Mouse (Mus musculus): ENCODE measurements around the gene Ndrg2.
"Not testable (repeated sequence)": the region's sequence is repeated elsewhere in the genome, so short reads cannot be mapped to it uniquely, and the experiment has no call there.

The Ndrg2 gene

DNA sequence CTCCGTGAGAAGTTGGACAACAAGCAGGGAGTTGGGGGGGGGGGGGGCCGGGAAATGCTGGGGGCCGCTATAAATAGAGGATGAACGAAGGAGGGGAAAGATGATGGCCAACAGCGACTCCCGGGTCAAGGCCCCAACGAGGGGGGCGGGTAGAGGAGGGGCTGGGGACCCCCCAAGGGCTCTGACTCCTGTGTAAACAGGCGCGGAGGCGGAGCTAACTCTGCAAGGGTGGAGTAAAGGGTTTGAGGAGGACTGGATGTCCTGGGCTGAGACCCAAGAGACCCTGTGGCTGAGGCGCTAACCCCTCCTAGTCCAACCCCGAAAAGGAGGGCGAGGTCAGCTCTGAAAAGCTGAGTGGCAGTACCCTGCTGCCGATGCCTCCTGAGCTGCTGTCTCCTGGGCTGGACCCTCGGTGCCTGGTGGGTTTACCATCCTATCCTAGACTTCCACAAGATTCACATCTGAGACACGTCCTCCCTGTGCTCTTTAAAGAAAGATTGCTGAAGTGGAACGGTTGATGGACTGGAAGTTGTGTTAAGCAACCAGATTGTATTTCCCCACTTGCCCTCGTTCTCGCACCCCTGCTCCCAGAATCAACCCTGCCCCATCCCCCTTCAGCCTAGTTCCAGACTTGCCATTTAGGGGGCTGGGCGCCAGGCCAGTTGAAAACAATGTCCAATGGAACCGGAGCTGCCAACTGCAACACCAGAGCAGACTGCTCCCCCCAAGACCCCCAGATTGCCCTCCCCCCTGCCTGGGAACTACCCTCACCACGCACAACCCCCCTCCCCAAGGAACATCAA lies at the start of gene Ndrg2:
Ndrg2 (minus strand) TSS at position 199 of the 803 bp plus-strand sequence.
- peak; percentile 74 for DNase-seq (ENCODE audit: low read depth, low spot score)

DNA sequence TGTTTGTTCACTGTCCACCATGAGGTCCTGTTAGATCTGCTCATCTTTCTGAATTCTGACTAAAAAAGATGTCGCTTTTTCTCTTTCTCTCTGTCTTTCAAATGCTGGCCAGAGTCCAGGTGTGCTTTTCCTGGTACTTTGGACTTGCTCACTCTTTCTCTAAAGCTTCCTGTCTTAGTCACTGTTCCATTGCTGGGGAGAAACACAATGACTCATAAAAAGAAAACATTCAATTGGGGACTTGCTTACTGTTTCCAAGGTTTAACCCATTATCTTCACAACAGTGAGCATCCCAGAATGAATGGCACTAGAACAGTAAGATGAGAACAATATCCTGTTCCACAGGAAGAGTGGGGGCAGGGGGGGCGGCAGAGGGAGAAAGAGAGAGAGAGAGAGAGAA lies 46.4 kb upstream of the Ndrg2 start:
- DNase-seq (ENCODE audit: low read depth, low spot score), result no peak

DNA sequence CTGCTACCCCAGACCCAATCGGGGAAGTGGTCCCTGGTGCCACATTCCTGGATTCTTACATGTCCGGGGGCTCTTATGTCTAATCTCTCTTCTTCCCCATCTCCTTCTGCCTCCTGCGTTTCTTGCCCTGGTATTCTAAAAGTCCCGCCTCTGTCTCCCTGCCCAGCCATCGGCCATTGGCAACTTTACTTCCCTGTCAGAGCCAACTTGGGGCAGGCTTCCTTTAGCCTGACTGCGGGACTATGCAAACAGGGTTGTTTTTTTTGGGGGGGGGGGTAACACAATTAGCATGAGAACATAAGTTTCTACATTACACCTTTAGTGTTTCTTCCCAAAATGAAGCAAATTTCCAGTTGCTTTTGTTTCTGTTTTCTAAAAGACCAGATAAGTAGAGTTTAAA lies 29.4 kb upstream of the Ndrg2 start:
- no peak for DNase-seq (ENCODE audit: low read depth, low spot score)

GRCm38 (mm10) chr14:51942236-51942635 lies 28.3 kb upstream of the Ndrg2 start:
- no peak for DNase-seq (ENCODE audit: low read depth, low spot score)

GRCm38 (mm10) chr14:51941577-51941976 lies 27.6 kb upstream of the Ndrg2 start:
- no peak for DNase-seq (ENCODE audit: low read depth, low spot score)

- DNase-seq (ENCODE audit: low read depth, low spot score), result no peak
Observed at GRCm38 (mm10) chr14:51940944-51941560, 27.1 kb upstream of the Ndrg2 start.

DNA sequence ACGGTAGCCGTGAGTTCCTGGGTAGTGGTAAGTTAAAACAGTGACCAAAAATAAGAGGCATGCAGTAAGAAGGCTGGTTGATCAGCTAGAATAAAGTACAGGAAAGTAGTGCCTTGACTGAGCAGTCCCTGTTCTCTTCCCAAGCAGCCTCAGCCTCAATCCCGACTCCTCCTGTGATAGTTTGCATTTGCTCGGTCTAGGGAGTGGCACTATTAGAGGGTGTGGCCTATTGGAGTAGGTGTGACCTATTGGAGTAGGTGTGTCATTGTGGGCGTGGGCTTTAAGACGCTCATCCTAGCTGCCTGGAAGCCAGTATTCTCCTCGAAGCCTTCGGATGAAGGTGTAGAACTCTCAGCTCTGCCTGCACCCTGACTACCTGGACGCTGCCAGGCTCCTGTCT lies 25.0 kb upstream of the Ndrg2 start:
- no peak for DNase-seq (ENCODE audit: low read depth, low spot score)

- DNase-seq (ENCODE audit: low read depth, low spot score), result no peak
Observed at GRCm38 (mm10) chr14:51932092-51933020, 18.4 kb upstream of the Ndrg2 start.

GRCm38 (mm10) chr14:51930824-51931223 lies 16.9 kb upstream of the Ndrg2 start:
- DNase-seq (ENCODE audit: low read depth, low spot score), result no peak

GRCm38 (mm10) chr14:51929968-51930367 lies 16.0 kb upstream of the Ndrg2 start:
- DNase-seq (ENCODE audit: low read depth, low spot score), result no peak

DNA sequence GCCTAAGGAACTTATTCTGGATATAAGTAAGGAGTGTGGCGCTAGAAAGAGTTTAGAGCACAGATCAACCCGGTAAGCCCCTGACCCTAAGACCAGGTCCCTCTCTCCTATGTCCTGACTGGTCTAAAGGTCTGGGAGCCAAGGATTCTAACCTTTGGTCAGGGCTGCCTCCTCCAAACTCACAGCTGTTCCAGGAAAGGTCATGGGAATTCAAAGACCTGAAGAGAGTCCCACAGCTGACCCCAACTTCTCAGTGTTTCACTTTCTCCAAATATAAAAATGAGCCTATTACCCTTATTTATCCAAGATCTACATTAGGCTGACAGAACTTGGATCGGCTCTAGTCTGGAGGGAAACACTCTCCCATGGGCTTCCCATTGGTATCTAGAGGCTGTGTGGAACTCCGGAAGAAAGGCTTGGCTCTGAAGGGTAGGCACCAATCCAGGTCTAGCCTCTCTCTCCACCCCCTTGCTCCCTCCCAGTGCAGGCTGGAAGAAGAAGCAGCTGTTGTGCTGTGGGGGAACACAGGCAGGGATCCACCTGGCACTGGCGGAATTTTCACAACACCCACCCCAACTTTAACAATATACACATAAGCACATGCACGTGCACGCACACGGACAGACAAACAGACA lies 15.5 kb upstream of the Ndrg2 start:
- DNase-seq (ENCODE audit: low read depth, low spot score), result no peak

DNA sequence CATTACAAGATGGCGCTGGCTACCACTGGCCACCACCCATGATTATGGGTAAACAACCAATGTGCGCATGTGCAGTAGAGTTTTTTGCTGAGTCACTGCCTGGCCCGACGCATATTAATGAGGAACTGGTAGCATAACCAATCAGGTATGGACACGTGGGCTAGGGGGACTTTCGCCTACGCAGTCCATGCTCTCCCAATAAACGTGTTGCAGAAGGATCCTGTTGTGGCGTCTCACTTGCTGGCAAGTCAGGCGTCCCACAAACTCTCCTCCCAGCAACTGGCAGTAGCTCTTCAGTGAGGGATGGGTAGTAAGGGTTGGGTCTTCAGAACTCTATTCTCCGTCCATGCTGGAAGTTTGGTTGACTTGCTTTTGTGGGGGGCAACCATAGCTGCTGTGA lies 13.0 kb upstream of the Ndrg2 start:
- DNase-seq (ENCODE audit: low read depth, low spot score), result not testable (repeated sequence)

GRCm38 (mm10) chr14:51923492-51923891 lies 9.5 kb upstream of the Ndrg2 start:
- no peak for DNase-seq (ENCODE audit: low read depth, low spot score)

- DNase-seq (ENCODE audit: low read depth, low spot score), result no peak
Observed at GRCm38 (mm10) chr14:51922910-51923309, 9.0 kb upstream of the Ndrg2 start.

DNA sequence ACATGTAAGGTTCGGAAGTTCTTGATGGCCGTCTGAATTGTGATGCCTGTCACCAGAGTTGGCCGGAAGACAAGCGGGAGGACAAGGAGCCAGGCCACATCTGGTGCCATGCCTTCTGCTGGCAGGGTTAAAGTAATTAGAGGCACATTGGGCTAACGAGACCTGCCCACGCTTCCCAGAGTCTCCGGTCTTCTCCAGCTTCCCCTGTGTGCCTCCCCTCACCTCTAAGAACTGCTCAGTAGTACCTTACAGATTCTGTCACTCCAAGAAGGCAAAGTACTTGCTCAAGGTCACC lies 8.6 kb upstream of the Ndrg2 start, which contains the start of gene Rnase13:
Rnase13 (minus strand) TSS at position 203 of the 295 bp plus-strand sequence.
- DNase-seq (ENCODE audit: low read depth, low spot score), result no peak

DNA sequence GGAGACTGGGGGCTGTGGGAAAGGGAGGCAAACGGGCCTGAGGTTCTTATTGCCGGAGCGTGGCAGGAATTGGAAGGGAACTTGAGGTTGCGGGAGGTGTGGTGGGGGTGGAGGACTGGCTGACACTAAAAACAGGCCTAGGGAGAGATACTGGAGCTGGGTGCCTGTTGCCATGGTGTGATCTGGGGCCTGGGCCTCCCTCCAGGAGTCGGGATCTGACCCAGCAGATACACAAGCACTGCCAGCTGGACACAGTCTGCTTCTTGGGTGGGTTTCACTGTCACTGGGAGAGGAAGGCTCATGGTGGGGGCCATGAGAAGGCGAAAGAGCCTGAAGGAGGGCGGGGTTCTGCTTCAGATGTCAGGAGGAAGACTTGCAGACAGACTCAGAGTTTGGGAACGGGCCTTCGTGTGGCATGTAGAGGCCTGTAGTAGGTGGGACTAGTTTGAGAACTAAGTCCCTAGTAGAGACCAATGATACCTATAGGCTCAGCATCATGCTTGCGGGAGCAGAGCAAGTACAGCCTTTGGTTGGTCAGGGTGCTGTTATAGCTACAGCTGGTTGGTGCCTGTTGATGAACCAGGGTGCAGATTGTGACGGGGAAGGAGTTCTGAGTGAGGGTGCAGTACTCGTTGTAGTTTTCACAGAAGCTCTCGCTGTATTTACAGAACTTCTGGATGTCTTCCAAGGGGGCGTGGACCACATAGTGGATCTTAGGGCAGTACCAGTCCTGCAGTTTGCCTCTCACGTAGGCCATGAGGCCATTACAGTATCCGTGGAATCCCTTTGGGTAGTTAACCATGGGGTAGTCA lies 8.0 kb upstream of the Ndrg2 start:
- DNase-seq (ENCODE audit: low read depth, low spot score), result no peak

DNA sequence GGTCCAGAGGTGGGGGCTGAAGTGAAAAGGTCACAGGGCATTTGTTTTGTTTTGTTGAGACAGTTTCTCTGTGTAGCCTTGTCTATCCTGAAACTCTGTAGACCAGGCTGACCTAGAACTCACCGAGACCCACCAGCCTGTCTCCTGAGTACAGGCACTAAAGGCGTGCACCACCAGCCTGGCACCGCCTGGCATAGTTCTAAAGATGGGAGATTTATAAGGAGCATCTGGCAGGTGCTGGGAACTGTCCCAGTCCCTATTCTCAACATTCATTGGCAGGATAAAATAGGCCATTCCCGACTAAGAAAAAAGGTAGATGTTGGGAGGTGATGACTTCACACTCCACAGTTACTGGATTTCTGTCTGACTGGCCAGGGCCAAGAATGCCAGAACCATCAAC lies 5.0 kb upstream of the Ndrg2 start:
- no peak for DNase-seq (ENCODE audit: low read depth, low spot score)

GRCm38 (mm10) chr14:51918125-51918524 lies 4.2 kb upstream of the Ndrg2 start, which contains the start of gene Tppp2:
Gene Tppp2 (plus strand): TSS chr14:51918425.
- DNase-seq (ENCODE audit: low read depth, low spot score), result no peak

DNA sequence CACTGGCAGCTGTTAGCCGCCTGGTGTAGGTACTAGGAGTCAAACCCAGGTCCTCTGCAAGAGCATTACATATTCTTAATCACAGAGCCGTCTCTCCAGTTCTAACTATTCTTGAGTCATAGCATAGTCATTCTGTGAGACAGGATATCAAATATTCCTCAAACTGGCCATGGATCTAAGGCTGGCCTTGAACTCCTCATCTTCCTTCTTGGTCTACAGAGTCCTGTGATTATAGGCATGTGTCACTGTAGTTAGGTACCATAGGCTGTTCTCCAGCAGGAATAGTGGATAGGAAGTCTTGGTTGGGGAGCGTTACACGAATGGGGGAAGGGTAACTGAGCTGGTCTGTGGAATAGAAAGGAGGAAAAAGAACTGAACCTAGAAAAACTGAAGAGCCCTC lies 2.6 kb upstream of the Ndrg2 start:
- no peak for DNase-seq (ENCODE audit: low read depth, low spot score)

DNA sequence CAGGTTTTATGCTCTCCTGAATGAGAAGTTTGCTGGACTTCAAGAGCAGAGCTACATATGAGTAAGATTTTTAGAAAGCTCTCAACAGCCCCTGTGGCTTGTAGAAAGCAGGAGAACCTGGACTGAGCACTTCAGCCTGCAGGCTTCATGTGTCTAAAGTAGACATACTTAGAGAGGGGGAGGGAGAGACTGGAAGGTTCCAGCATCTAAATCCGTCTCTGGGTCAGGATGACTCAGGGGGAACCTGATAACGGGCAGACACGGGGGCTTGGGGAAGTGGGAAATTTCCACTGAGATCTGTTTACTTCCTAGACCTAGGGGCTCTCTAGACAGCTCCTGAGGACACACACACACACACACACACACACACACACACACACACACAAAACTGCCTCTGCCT lies 1.1 kb upstream of the Ndrg2 start:
- no peak for DNase-seq (ENCODE audit: low read depth, low spot score)

Data from brain, embryonic 18.5 days (tissue).